Comparison of ENCODE assay signal across 8 mouse cellular contexts in genomic region chr1:151755660-151756424, GRCm38 (mm10). TPM values are rescaled to one million over a fixed set of nuclear protein-coding genes. Genes with fewer than 3 reads are reported as not detected.
DNase-seq lines count a peak whose midpoint lies in the region; ATAC-seq and TF ChIP-seq lines count a peak whose summit lies in the region.

No protein-coding gene starts in this region.

- no peaks in the 10 kb centered on the region for H3K9me3 ChIP-seq in lung, postnatal 0 days (ENCODE audit: low read length)

- TF ChIP-seq CTCF in kidney, adult 2 months (conservative IDR thresholded peaks at IDR 0.05; ENCODE audit: insufficient read depth, insufficient read length, low read depth, low read length): no peak
- no peak for TF ChIP-seq CTCF in cerebellum, adult 2 months (IDR thresholded peaks at IDR 0.05; ENCODE audit: borderline replicate concordance, insufficient read depth, low read depth, low read length)
- TF ChIP-seq CTCF in lung, postnatal 0 days (IDR thresholded peaks at IDR 0.05): peak; percentile 19; the same call in 1 of the 2 replicates

- H3K4me2 ChIP-seq in lung, postnatal 0 days (replicated peaks; ENCODE audit: low read depth, low read length): peak overlapping the region; percentile 87

- TF ChIP-seq EP300 in lung, postnatal 0 days (IDR thresholded peaks at IDR 0.05): no peak

- no peaks in the 10 kb centered on the region for H3K27me3 ChIP-seq in kidney, adult 2 months (replicated peaks; ENCODE audit: control insufficient read depth, insufficient read depth, low read length)
- H3K27me3 ChIP-seq in cerebellum, adult 2 months (ENCODE audit: control insufficient read depth, insufficient read depth, low read length): no peaks in the 10 kb centered on the region
- H3K27me3 ChIP-seq in lung, postnatal 0 days (replicated peaks; ENCODE audit: insufficient read depth, low read length): no peaks in the 10 kb centered on the region

- intact Hi-C loops in left cerebral cortex, postnatal 14 days (cut with DNase I): no loop called here

- no peaks in the 10 kb centered on the region; the same call in 1 of the 2 replicates for H3K36me3 ChIP-seq in kidney, adult 2 months (ENCODE audit: control insufficient read depth, insufficient read depth, low read length)
- no peaks in the 10 kb centered on the region for H3K36me3 ChIP-seq in lung, postnatal 0 days (ENCODE audit: insufficient read depth, low read length)

- peak overlapping the region; percentile 57 for H3K27ac ChIP-seq in kidney, adult 2 months (ENCODE audit: insufficient read depth, low read depth, low read length)
- peak overlapping the region; percentile 14; the same call in 1 of the 2 replicates for H3K27ac ChIP-seq in cerebellum, adult 2 months (ENCODE audit: insufficient read depth, low read length)
- H3K27ac ChIP-seq in lung, postnatal 0 days (ENCODE audit: low read length): peak overlapping the region; percentile 74

- peaks cover 12% of the 10 kb centered on the region; the same call in 1 of the 2 replicates for H3K4me1 ChIP-seq in kidney, adult 2 months (ENCODE audit: control insufficient read depth, insufficient read depth, low read length)
- H3K4me1 ChIP-seq in cerebellum, adult 2 months (ENCODE audit: control insufficient read depth, insufficient read depth, low read length): no peaks in the 10 kb centered on the region; the same call in 1 of the 2 replicates
- H3K4me1 ChIP-seq in lung, postnatal 0 days (ENCODE audit: insufficient read depth, low read depth, low read length): peaks cover 2% of the 10 kb centered on the region

- no peak for ATAC-seq in lung, postnatal 0 days

- H3K4me3 ChIP-seq in kidney, adult 2 months (ENCODE audit: insufficient read depth, low read depth, low read length): peak overlapping the region; percentile 78
- peak overlapping the region; percentile 82 for H3K4me3 ChIP-seq in cerebellum, adult 2 months (replicated peaks; ENCODE audit: insufficient read depth, low read depth, low read length)
- peak overlapping the region; percentile 92 for H3K4me3 ChIP-seq in lung, postnatal 0 days (ENCODE audit: low read depth, low read length)

- no peak for TF ChIP-seq POLR2A in kidney, adult 2 months (IDR thresholded peaks at IDR 0.05; ENCODE audit: low read depth, low read length)
- TF ChIP-seq POLR2A in cerebellum, adult 2 months (IDR thresholded peaks at IDR 0.05; ENCODE audit: borderline replicate concordance, insufficient read depth, low read length): no peak

- DNase-seq in kidney, adult 2 months: no peak
- no peak for DNase-seq in kidney, postnatal 10 days
- DNase-seq in ES-CJ7 (ENCODE audit: low read depth, low spot score): peak; percentile 66
- DNase-seq in cerebellum, adult 2 months: no peak
- DNase-seq in heart, postnatal 4 days: peak; percentile 63
- DNase-seq in lung, postnatal 0 days (ENCODE audit: low spot score): peak; percentile 33
- DNase-seq in spleen, adult 12 weeks (ENCODE audit: low spot score): no peak
- DNase-seq in left cerebral cortex, postnatal 14 days (ENCODE audit: low spot score in 2 of 2): no peak

- peak overlapping the region; percentile 79 for H3K9ac ChIP-seq in lung, postnatal 0 days (replicated peaks; ENCODE audit: low read depth)

- 2% methylated on average over 36 of the region's 36 CpGs for WGBS in kidney, adult 2 months
- 3% methylated on average over 36 of the region's 36 CpGs for WGBS in cerebellum, adult 2 months
- WGBS in lung, postnatal 0 days: 3% methylated on average over 36 of the region's 36 CpGs

RNA-seq across cellular contexts. Expression of gene Edem3, which starts 0.7 kb away (rescaled TPM):
- polyA plus RNA-seq in kidney, adult 2 months (2012; rRNA removed): 9.0 and 9.5 TPM in 2 replicates
- 19.9 and 21.3 TPM in 2 replicates for polyA plus RNA-seq in cerebellum, adult 2 months (2012; rRNA removed)
- total RNA-seq in heart, postnatal 4 days (2021): 10 to 100 TPM; 21.8 to 24.2 TPM
- 10.1 and 11.2 TPM in 2 replicates for polyA plus RNA-seq in lung, postnatal 0 days (2015; fragmentation: Nextera tagmentation; extraction: Ambion mirVana)
- total RNA-seq in left cerebral cortex, postnatal 14 days (2021): 10 to 100 TPM; 40.0 to 40.2 TPM

Comparison
In these comparisons a context has a peak if more than half of its experiments do, and no peak if none do; other contexts are left out.
1. DNase-seq: peak in ES-CJ7 (single experiment), heart, postnatal 4 days (single experiment) and lung, postnatal 0 days (single experiment); none in kidney, adult 2 months (single experiment), kidney, postnatal 10 days (single experiment), cerebellum, adult 2 months (0 of 2), spleen, adult 12 weeks (single experiment) and left cerebral cortex, postnatal 14 days (0 of 2).
2. H3K27ac ChIP-seq: peak in every context shown above with its lines; median percentile 74 in lung, postnatal 0 days; 57 in kidney, adult 2 months; 14 in cerebellum, adult 2 months.
3. Peak in every context shown above with its lines, with median percentiles within 50 percentile points of each other: H3K4me3 ChIP-seq.